ENCODE assay signal across 16 mouse cellular contexts in genomic region chr3:101071576-101071975, GRCm38 (mm10). TPM values are rescaled to one million over a fixed set of nuclear protein-coding genes. Genes with fewer than 3 reads are reported as not detected.
DNase-seq lines count a peak whose midpoint lies in the region; ATAC-seq and TF ChIP-seq lines count a peak whose summit lies in the region.
"Had no signal": no experiment of that assay in that cellular context is flagged by ENCODE, and none has a peak within 500 bp of the region (broad histone marks: within the 10 kb centered on the region; RNA-seq: fewer than 3 reads in every experiment).

No protein-coding gene starts in this region.

- peak overlapping the region; percentile 47 for H3K4me2 ChIP-seq in heart, embryonic 13.5 days
- H3K4me2 ChIP-seq in embryonic facial prominence, embryonic 14.5 days (ENCODE audit: low read depth, low read length): no peak overlapping the region
- peak overlapping the region; percentile 23; the same call in 1 of the 2 replicates for H3K4me2 ChIP-seq in midbrain, embryonic 13.5 days (replicated peaks)
- H3K4me2 ChIP-seq: embryonic facial prominence, embryonic 12.5 days; hindbrain, embryonic 15.5 days; liver, embryonic 13.5 days had no signal

- H3K4me1 ChIP-seq in heart, embryonic 13.5 days: peaks cover 91% of the 10 kb centered on the region
- H3K4me1 ChIP-seq in heart, adult 2 months (ENCODE audit: control insufficient read depth, insufficient read depth, low read length): peaks cover 11% of the 10 kb centered on the region
- H3K4me1 ChIP-seq in ES-Bruce4 (ENCODE audit: control insufficient read depth, insufficient read depth, low read length): peaks cover 9% of the 10 kb centered on the region
- peaks cover 42% of the 10 kb centered on the region for H3K4me1 ChIP-seq in embryonic facial prominence, embryonic 14.5 days (ENCODE audit: control insufficient read depth, insufficient read depth, low read length)
- peaks cover 67% of the 10 kb centered on the region for H3K4me1 ChIP-seq in midbrain, embryonic 13.5 days (replicated peaks)
- H3K4me1 ChIP-seq: liver, embryonic 13.5 days had no signal

- H3K79me2 ChIP-seq in heart, adult 2 months (replicated peaks; ENCODE audit: control insufficient read depth, insufficient read depth, low read length): no peaks in the 10 kb centered on the region

- H3K36me3 ChIP-seq in heart, embryonic 13.5 days: peaks cover 33% of the 10 kb centered on the region
- H3K36me3 ChIP-seq in heart, adult 2 months (ENCODE audit: control insufficient read depth, insufficient read depth, low read length): peaks cover 3% of the 10 kb centered on the region; the same call in 1 of the 2 replicates
- peaks cover 9% of the 10 kb centered on the region; the same call in 1 of the 2 replicates for H3K36me3 ChIP-seq in ES-Bruce4 (ENCODE audit: control insufficient read depth, insufficient read depth, low read length, poor library complexity, severe bottlenecking)
- H3K36me3 ChIP-seq in embryonic facial prominence, embryonic 14.5 days (ENCODE audit: control insufficient read depth, insufficient read depth, low read length): peaks cover 23% of the 10 kb centered on the region
- peaks cover 3% of the 10 kb centered on the region; the same call in 1 of the 2 replicates for H3K36me3 ChIP-seq in midbrain, embryonic 13.5 days
- H3K36me3 ChIP-seq: hindbrain, embryonic 15.5 days; liver, embryonic 13.5 days had no signal

- H3K9ac ChIP-seq in heart, embryonic 13.5 days: 0 out of 2 replicates have a peak overlapping the region, but pooled peaks have one; percentile 4
- no peak overlapping the region for H3K9ac ChIP-seq in heart, adult 2 months (ENCODE audit: low read depth, low read length)
- no peak overlapping the region for H3K9ac ChIP-seq in ES-Bruce4 (ENCODE audit: low read depth, poor library complexity, severe bottlenecking)
- no peak overlapping the region for H3K9ac ChIP-seq in embryonic facial prominence, embryonic 14.5 days (ENCODE audit: low read depth, low read length)
- no peak overlapping the region for H3K9ac ChIP-seq in midbrain, embryonic 13.5 days (replicated peaks)
- H3K9ac ChIP-seq: embryonic facial prominence, embryonic 12.5 days; hindbrain, embryonic 15.5 days; liver, embryonic 13.5 days had no signal

- intact Hi-C loops in heart, adult 2 months (cut with DNase I): loop anchor here (5.0 kb wide), 1 partner anchor 74 kb away; no protein-coding TSS in a partner anchor

- H3K27ac ChIP-seq in heart, embryonic 13.5 days (replicated peaks): peak overlapping the region; percentile 83
- H3K27ac ChIP-seq in heart, adult 2 months: no peak overlapping the region
- H3K27ac ChIP-seq in ES-Bruce4 (ENCODE audit: insufficient read depth, low read length): 0 out of 2 replicates have a peak overlapping the region, but pooled peaks have one; percentile 48
- H3K27ac ChIP-seq in embryonic facial prominence, embryonic 14.5 days (replicated peaks; ENCODE audit: low read depth, low read length): peak overlapping the region; percentile 61; the same call in 1 of the 2 replicates
- H3K27ac ChIP-seq in midbrain, embryonic 13.5 days: peak overlapping the region; percentile 83
- H3K27ac ChIP-seq: liver, embryonic 13.5 days; macrophage had no signal

- no peak for DNase-seq in heart, adult 2 months
- DNase-seq in embryonic facial prominence, embryonic 14.5 days (ENCODE audit: low spot score): no peak
- DNase-seq in layer of hippocampus, postnatal 25 days (ENCODE audit: extremely low spot score in 1 of 2, low spot score in 1 of 2): no peak
- DNase-seq in cerebellum, postnatal 4 days (ENCODE audit: low spot score in 2 of 2): no peak
- DNase-seq: cerebellum, adult 9-10 months; kidney, adult 8-10 months; liver, embryonic 13.5 days; right cerebral cortex, postnatal 25 days; thymus, postnatal 36 days had no signal

- H3K4me3 ChIP-seq in heart, embryonic 13.5 days: no peak overlapping the region
- no peak overlapping the region for H3K4me3 ChIP-seq in heart, adult 2 months
- no peak overlapping the region for H3K4me3 ChIP-seq in ES-Bruce4 (ENCODE audit: low read depth, low read length)
- no peak overlapping the region for H3K4me3 ChIP-seq in embryonic facial prominence, embryonic 14.5 days (ENCODE audit: low read depth, low read length)
- no peak overlapping the region for H3K4me3 ChIP-seq in midbrain, embryonic 13.5 days (replicated peaks)
- H3K4me3 ChIP-seq: embryonic facial prominence, embryonic 12.5 days; hindbrain, embryonic 15.5 days; liver, embryonic 13.5 days had no signal

- no peaks in the 10 kb centered on the region for H3K27me3 ChIP-seq in heart, embryonic 13.5 days (replicated peaks)
- no peaks in the 10 kb centered on the region for H3K27me3 ChIP-seq in heart, adult 2 months (ENCODE audit: control insufficient read depth, insufficient read depth, low read length)
- no peaks in the 10 kb centered on the region for H3K27me3 ChIP-seq in ES-Bruce4 (ENCODE audit: control insufficient read depth, insufficient read depth, low read length, poor library complexity, severe bottlenecking)
- H3K27me3 ChIP-seq in embryonic facial prominence, embryonic 14.5 days (replicated peaks; ENCODE audit: control insufficient read depth, insufficient read depth, low read length): no peaks in the 10 kb centered on the region
- H3K27me3 ChIP-seq in midbrain, embryonic 13.5 days: no peaks in the 10 kb centered on the region
- H3K27me3 ChIP-seq: embryonic facial prominence, embryonic 12.5 days; hindbrain, embryonic 15.5 days; liver, embryonic 13.5 days had no signal

- H3K9me3 ChIP-seq in heart, embryonic 13.5 days: no peaks in the 10 kb centered on the region
- H3K9me3 ChIP-seq in ES-Bruce4 (replicated peaks; ENCODE audit: control insufficient read depth, insufficient read depth, low read length, poor library complexity, severe bottlenecking): no peaks in the 10 kb centered on the region
- no peaks in the 10 kb centered on the region for H3K9me3 ChIP-seq in embryonic facial prominence, embryonic 14.5 days (ENCODE audit: control insufficient read depth, low read length)
- no peaks in the 10 kb centered on the region for H3K9me3 ChIP-seq in midbrain, embryonic 13.5 days
- H3K9me3 ChIP-seq: embryonic facial prominence, embryonic 12.5 days; hindbrain, embryonic 15.5 days; liver, embryonic 13.5 days had no signal

- TF ChIP-seq CTCF in heart, adult 2 months (IDR thresholded peaks at IDR 0.05): no peak
- no peak for TF ChIP-seq CTCF in ES-Bruce4 (IDR thresholded peaks at IDR 0.05; ENCODE audit: low read depth, low read length)

- no peak for TF ChIP-seq POLR2A in heart, adult 2 months (IDR thresholded peaks at IDR 0.05; ENCODE audit: insufficient read depth, low read depth, low read length)
- no peak for TF ChIP-seq POLR2A in ES-Bruce4 (IDR thresholded peaks at IDR 0.05; ENCODE audit: insufficient read depth, low read length)

- TF ChIP-seq EP300 in heart, adult 2 months (IDR thresholded peaks at IDR 0.05; ENCODE audit: insufficient read depth, low read depth, low read length): no peak
- TF ChIP-seq EP300 in ES-Bruce4 (IDR thresholded peaks at IDR 0.05; ENCODE audit: insufficient read depth, low read depth, low read length): 0 out of 2 replicates have a peak, but pooled peaks have one; percentile 33

- no peak for ATAC-seq in heart, embryonic 13.5 days (ENCODE audit: extremely low read depth, insufficient number of reproducible peaks, low FRiP score, low TSS enrichment)
- ATAC-seq in embryonic facial prominence, embryonic 14.5 days (ENCODE audit: low read depth): no peak
- no peak for ATAC-seq in midbrain, embryonic 13.5 days
- ATAC-seq in frontal cortex, adult (ENCODE audit: low TSS enrichment): no peak

RNA-seq across cellular contexts. Expression of gene Ptgfrn, which starts 38.5 kb away (rescaled TPM):
- polyA plus RNA-seq in heart, embryonic 13.5 days (2015; fragmentation: Nextera tagmentation; extraction: Ambion mirVana): 5.1 and 6.8 TPM in 2 replicates
- total RNA-seq in heart, adult 2 months (2021): 10 to 100 TPM; 19.4 to 25.1 TPM
- polyA plus RNA-seq in heart, adult 2 months (2012; rRNA removed): 18.5 and 27.2 TPM in 2 replicates
- 59.6 and 60.7 TPM in 2 replicates for polyA plus RNA-seq in ES-Bruce4 (2011; ENCODE audit: insufficient read depth, insufficient read length, low read depth, missing spikeins)
- polyA plus RNA-seq in embryonic facial prominence, embryonic 14.5 days (2014; fragmentation: Nextera tagmentation; extraction: Ambion mirVana): 9.7 and 10.2 TPM in 2 replicates
- 2.3 TPM in 2 replicates for polyA plus RNA-seq in midbrain, embryonic 13.5 days (2015; fragmentation: Nextera tagmentation; extraction: Ambion mirVana)
- total RNA-seq in layer of hippocampus, postnatal 25 days (2021): 10 to 100 TPM in 1 of 2 experiments, 1 to 10 TPM in 1; 10.0 to 11.1 TPM

RNA-seq across cellular contexts. Expression of gene Cd101, which starts 42.2 kb away (rescaled TPM):
- 0.37 and 0.47 TPM in 2 replicates for polyA plus RNA-seq in heart, embryonic 13.5 days (2015; fragmentation: Nextera tagmentation; extraction: Ambion mirVana)
- total RNA-seq in heart, adult 2 months (2021): under 1 TPM; 0.13 to 0.23 TPM
- 0.41 and 0.50 TPM in 2 replicates for polyA plus RNA-seq in heart, adult 2 months (2012; rRNA removed)
- not detected in 2 replicates for polyA plus RNA-seq in ES-Bruce4 (2011; ENCODE audit: insufficient read depth, insufficient read length, low read depth, missing spikeins)
- 0.18 and 0.24 TPM in 2 replicates for polyA plus RNA-seq in embryonic facial prominence, embryonic 14.5 days (2014; fragmentation: Nextera tagmentation; extraction: Ambion mirVana)
- polyA plus RNA-seq in midbrain, embryonic 13.5 days (2015; fragmentation: Nextera tagmentation; extraction: Ambion mirVana): 0.06 TPM in 1 of 2 replicates, not detected in the other
- total RNA-seq in layer of hippocampus, postnatal 25 days (2021): under 1 TPM; 0.28 to 0.37 TPM
